Mouse (Mus musculus) kidney, adult 18-20 months (tissue): ENCODE data around the gene Nploc4.
A peak's percentile ranks its signal among the peaks of the same experiment; 100 is the strongest.
"Not testable (repeated sequence)": the region's sequence is repeated elsewhere in the genome, so short reads cannot be mapped to it uniquely, and the experiment has no call there.

Experiments
- DNase-seq: peaks from one replicate; pipeline ENCODE4 v3.0.0; 2021

Gene Nploc4

DNA sequence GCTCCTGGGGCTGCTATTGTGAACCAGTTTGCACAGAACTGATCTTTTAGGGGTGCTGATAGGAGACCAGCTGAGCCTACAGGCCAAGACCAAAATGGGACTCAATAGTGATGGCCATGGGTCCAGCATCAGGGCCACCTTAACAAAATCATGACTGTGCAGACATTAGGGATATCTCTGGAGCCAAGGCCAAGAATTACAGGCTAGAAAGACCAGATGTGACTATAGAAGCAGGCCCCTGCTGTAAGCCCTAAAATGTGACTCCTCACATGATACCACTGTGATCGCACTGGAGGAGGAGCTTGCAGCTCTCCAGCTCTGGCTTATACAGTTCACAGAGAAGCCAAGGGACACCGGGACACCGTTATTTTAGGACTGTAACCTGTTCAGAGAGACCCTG, 4.8 kb upstream of the Nploc4 start, which contains the start of gene Tspan10:
Tspan10 (plus strand) TSS at position 301 of the 400 bp plus-strand sequence.
- no peak for DNase-seq

DNA sequence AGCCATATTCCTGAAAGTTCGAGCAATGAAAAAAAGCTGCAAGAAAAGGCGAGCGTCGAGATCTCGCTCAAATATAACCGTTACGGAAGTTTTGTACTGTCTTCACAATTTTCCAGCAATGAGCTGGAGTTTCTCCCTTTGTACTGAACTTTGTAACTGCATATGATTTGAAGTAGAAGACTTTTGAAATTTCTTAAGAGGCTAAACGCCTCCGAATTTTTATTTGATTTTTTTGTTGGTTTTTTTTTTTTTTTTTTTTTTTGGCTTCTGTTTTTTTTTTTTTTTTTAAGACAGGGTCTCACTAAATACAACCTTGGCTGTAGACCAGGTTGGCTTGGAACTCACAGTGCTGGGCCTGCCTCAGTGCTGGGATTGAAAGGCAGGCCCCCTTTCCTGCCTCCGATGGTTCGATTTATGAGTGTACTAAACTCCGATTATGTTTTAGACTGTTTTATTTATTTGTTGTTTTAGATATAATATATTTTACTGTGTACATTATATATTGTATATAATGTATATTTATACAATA, 413 bp upstream of the Nploc4 start:
- no peak for DNase-seq

DNA sequence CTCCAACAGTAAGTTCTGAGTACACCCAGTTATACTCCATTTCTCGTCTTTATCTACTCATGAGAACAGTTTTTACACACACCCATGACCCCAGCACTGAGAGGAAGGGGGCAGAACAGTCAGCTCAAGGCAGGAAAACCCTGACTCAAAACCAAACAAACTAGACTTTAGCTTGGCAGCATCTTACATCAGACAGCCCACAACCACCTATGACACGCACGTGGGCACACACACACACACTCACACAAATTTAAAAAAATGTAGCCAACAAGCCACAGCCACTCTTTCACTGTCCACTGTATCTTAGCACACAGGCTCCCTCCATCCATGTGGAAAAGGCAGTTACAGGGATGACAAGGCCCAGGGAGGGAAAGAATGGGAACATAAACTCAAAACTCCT, 10.8 kb downstream of the Nploc4 start:
- no peak for DNase-seq

DNA sequence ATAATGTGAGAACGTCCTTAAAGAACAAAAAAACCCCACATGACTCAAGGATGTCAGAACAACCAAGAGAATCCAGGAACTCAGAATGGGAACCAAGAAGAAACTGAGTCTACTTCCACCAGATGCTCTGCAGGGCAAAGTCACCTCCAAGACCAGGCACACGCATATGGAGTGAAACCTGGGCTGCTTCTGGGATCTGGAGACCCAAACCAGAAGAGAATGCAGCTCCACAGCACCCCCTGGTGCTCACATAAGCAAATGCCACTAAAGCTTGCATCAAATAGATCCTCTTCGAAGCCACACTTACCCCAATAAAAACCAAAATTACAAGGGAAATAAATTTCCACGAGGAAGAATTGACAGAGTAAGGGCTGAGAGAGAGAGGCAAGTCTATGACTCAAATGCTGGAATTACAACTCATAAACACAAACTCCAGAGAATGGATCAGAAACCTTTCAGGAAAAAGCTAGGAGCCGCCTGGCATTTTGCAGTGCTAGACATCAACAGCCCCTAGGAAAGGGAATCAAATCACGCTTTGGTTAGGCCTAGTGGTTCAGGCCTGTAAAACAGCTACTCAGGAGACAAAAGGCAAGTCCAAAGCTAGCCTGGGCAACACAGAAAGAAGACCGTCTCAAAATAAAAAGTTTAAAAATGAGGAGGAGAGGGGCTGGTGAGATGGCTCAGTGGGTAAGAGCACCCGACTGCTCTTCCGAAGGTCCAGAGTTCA, 13.8 kb downstream of the Nploc4 start:
- peak; percentile 70 for DNase-seq

DNA sequence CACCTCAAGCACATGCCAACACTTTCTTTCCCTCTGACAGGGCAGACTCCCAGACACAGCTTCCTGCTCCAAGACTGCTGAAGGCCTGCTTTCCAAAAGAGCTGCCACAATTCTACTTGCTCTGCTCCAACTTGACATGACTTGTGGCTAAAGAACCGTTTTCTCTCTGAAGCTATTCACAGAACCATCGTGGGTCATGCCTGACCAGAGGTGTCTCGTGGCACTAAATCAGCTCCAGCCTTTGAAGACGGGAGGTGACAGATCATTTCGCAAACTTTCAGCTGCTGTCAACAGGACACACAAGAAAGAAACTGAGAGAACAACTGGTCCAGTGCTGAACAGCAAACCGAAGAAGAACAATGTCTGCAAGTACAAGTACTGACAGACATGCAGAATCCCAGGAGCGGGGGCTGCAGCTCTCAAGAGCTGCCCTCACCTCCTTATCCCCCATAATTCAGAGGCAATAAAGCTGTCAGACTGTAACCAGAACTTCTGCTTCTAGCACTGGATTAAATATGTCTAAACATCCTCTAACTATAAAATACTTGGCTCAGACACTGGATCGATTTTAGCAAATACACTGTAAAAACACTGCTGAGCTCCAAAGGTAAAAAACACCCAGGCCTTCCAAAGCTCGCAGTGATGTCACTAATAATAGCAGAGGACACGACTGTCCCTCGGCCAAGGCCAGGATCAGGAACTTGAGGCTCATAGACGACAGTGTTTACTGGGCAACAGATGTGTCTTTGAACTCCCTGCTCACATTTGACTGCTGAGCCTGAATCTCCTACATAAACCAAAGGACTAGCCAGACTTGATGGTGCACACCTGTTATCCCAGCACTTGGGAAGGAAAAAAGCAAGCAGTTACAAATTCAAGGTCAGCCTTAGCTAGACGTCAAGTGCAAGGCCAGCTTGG, 14.6 kb downstream of the Nploc4 start:
- no peak for DNase-seq

DNA sequence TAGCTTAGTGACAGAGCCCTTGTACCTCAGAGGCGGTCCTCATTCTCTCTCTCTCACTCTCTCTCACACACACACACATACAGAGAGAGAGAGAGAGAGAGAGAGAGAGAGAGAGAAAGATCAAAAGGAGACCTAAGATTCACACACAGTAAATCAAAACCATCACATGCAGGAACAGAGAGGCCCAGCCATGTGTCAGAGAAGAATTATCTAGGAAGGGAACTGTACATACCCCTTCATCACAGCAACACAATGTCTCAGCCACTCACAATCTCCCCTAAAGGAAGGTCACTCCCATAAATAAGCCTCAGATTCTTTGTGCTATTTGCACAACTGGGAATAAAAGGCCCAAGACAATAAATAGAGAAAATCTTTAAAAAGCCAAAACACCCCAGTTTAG, 18.9 kb downstream of the Nploc4 start:
- no peak for DNase-seq

DNA sequence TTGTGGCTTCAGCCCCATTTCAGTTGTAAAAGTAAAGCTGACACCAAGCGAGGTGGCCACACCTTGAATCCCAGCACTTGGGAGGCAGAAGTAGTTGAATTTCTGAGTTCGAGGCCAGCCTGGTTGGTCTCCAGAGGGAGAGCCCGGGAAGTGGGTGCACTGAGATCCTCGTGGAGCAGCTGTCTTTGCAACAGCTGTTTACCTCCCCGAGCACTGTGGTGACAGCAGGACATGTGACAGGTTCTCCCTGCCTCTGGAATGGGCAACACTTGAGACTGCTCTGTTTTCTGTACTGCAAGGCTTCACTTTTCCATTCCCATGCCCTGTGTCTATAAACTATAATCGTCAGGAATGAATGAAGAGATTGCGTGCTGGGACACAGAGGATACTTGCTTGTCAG, 19.7 kb downstream of the Nploc4 start:
- no peak for DNase-seq

DNA sequence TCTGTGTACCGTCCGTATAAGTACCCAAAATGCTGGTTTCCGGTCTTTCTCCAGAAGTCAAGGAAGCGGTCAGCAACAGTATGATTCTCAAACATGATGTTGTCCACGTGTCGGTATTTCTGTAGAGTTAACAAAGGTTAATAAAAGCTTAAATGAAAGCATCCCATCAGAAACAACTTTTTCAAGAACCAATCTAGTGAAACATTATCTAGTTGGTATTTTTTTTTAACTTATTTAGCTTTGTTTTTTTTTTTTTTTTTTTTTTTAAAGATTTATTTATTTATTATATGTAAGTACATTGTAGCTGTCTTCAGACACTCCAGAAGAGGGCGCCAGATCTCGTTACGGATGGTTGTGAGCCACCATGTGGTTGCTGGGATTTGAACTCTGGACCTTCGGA, 23.9 kb downstream of the Nploc4 start:
- not testable (repeated sequence) for DNase-seq

DNA sequence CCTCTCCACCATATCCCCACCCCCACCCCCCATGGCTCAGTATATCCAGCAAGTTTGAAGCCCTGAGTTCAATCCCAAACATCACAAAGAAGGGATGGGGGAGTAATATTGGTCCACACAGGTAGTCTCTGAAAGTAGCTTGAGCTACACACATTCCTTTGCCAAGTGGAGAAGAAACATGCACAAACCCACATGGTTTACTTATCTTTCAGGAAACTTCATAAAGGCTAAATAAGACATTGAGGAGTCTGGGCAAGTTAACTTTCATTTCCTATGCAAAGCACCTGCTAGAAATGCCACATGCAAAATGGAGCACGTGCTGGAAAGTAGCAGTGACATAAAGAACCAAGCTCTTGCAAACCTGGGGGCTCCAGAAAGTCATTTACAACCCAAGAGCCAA, 31.1 kb downstream of the Nploc4 start:
- no peak for DNase-seq

DNA sequence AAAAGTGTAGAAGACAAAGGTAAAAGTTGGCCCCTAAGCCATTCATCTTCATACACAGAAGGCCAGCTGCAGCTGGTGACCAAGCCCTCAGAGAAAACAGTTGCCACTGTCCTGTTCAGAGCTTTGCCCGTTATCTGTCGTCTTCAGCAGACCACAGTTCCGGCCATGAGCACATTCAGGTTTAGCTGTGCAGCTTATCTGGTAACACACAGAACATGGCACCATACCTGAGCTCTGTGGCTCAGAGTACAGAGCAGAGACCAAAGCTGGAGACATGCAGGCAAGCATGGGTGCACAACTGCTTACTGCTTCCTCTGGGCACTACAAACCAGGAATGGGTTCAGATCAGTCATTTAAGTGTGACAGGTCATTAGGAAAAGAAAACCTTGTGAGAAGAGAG, 31.6 kb downstream of the Nploc4 start:
- DNase-seq, result no peak

DNA sequence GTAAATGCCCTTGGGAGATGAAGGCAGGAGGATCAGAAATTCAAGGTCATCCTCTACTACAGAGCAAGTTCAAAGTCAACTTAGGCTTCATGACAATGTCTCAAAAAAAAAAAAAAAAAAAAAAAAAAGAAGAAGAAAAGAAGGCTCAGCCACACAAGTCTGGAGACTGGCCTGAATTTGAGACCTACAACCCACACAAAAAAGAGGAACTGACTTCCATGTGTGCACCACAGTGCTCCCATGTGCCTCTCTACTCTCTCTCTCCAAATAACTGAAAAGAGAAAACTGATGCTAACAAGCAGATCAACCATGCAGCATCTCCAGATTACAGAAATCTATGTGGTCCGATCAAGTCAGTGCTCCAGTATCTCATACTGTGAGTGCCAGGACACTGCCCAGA, 32.7 kb downstream of the Nploc4 start:
- DNase-seq, result no peak

DNA sequence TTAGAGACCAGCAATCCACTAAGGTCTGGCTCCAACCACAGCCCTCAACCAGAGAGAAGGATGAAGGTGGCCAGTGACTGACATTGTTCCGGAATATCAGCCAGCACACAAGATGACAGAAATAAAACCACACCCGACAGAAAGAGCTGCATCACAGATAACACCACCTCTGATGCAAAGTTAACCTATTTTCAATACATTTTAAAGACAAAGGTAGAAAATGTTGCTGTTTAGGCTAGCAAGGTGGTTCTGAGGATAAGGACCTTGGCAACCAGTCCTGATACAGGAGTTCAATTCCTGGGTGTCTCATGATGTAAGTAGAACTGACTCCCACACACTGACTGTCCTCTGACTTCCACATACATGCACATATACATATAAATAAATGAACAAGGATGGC, 38.2 kb downstream of the Nploc4 start:
- no peak for DNase-seq

DNA sequence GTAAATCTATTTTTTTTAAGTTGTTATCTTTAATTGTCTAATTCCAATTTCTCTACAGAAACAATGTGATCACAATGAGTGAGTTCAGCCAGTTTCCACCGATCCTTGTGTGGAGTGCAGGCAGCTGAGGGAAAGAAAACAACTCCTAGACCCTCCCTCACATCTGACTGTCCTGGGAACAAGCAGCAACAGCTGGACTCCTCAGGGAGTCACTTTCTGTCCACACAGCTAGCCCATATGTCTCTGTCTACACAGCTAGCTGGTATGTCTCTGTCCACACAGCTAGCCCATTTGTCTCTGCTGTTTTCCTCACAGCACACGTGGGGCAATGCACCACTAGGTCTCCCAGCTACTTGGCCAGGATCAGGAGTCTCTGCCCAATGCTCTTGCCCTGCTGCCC, 39.9 kb downstream of the Nploc4 start:
- no peak for DNase-seq

DNA sequence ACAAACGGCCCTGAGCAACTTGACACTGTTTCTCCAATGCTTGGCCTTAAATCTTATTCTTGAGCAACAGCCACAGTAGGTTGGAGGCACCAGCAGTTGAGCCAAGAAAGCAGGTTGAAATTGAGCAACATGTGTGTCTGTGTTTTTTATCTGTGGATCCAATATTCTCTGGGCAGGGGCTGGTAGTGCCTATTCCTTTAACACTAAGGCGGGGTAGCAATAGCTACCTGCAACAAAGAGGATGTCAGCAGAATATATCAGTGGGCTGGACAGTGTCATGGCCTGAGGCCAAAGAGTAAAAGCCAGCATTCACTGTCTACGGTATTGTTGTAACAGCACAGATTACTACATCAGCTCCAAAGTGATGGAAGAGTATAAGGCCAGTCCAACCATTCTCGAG, 41.8 kb downstream of the Nploc4 start:
- no peak for DNase-seq

DNA sequence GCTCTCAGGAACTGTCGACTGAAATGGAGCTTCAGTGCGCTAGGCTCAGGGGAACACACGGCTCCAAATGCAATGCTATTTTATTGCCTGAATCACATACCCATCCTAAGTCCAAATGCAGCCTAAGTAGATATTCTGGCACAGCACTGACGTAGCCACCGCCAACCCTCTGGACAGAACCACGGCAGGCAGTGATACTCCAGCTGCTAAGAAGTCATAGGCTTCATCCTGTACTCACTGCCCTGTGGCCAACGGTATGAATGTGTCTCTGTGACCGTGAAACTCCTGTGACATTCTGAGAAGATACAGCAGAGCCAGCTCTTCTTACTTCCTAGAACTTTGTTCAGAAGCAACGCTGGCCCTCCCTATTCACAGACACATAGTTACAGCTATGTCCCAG, 48.9 kb downstream of the Nploc4 start:
- no peak for DNase-seq

DNA sequence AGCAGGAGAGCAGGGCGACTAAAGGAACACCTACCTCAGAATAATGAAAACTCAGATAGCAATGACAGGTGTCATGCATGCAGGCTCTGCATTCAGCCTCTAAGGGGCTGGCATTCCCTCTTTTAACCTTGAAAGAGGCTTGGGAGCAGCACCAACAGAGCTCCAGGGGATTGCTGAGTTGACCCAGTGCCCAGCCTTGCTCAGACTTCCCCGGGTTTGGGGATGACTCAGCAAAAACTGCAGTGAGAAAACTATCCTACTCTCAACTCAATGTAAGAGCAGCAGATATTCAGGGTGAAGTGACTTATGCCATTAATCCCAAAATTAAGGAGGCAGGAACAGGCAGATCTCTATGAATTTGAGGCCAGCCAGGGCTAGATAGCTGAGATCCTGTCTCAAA, 50.4 kb downstream of the Nploc4 start:
- DNase-seq, result peak; percentile 8

DNA sequence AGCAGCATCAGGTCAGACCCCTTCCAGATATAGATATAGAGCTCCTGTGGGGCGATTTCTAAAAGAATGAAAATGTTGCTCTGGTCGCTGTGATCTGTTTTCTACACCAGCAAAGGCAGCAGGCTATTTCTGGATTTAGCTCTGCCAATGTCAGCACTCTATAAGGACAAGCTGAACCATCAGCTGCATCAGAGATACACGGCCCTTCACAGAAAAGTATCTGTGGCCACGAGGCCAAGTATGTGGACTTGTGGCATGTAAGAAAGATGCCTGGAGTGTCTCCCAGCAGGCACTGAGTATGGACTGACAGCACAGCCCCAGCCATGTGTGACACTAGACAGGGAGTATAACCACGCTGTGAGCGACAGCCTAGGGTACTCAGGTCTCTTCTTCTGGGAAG, 50.9 kb downstream of the Nploc4 start:
- no peak for DNase-seq

DNA sequence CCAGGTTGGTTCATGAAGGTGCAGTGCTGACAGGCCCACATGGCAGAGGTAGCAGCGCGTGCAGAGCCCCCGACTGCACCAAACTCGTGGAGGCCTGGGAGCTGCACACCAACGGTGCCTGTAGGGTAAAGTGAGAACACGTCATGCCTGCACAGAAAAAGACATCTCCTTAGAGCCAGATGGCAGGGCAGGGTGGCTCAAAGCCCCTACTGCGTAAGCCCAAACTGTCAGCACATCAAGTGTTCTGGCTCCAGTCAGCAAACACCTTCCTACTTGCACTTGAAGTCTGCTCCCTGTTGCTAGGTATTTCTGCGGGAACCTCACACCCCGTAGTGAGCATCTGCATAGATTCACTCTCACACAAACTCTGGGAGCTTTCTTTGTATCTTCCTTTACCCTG, 55.0 kb downstream of the Nploc4 start:
- DNase-seq, result no peak

DNA sequence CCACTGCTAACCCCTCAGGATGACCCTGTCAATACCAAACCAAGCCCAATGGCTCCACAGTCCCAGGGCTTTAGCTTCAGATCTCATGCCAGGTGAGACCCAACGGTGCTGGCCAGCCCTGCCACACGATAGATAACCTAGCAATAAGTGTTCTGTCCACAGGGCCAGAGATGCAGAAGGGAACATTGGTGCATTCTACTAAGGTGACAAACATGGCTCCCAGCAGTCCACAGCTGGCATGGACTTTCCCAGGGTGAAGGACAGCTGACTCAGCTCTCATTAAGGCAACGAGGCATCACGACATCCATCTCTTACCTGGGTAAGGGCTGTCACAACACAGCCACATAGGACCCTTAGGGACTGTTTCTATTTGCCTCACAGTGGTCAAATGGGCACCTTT, 56.4 kb downstream of the Nploc4 start:
- DNase-seq, result no peak

DNA sequence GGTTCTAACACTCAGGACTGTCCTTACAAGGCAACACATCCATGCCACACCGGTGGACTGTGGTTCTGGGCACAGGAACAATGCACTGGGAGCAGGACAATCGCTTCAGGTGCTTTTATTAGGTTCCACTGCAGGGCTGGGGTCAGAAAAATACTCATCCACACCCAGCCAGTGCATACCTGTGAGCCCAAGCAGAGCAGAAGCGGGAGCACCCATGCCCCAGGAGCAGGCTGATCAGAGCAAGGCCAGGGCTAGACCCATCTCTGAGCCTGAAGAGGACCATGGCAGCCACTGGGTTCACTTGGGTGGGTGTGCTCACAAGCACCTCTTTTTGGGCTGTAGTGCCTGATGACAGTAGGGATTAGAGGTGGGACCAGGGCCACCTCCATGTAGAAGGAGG, 57.2 kb downstream of the Nploc4 start:
- no peak for DNase-seq

DNA sequence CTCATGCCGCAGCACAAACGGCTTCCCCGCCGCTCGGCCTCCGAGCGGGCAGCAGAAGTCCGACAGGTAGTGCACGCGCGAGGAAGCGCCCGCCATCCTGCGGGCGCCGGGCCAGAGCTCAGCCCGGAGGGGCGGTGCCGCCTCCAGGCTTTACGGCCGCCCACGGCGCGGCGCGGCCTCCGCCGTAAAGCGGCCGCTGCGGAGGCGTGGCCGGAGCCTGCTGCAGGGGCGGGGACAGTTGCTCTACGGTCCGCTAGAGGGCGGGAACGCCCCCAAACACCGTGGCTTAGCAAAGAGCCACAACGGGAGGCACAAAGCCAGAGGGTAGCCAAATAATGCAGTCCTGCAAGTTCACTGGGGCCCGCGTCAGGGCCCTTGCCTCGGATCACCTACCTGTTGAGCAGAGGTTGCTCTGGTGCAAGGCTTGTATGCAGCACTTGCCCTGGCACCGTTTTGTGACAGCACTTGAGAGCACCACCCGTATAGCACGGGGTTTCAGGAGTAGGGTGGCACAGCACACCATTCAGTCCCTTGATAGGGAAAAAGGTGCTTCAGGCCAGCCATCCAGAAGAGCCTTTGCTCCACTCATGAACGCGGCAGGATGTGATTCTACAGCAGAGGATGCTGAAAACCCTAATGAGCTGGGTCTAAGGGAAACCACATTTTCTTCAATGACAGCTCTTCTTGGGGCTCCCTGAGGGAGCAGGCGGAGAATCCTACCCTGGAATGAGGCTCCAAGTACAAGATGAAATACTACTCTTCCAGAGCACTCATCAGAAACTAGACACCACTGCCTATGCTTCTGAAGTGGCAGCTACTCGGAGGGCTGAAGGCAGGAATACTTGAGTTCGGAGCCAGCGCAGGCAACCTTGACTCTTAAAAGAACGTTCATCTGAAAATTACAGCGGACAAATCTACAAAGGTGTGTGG, 58.6 kb downstream of the Nploc4 start, which contains the start of gene Faap100:
Faap100 (minus strand) TSS at position 154 of the 930 bp plus-strand sequence.
- DNase-seq, result peak; percentile 93

DNA sequence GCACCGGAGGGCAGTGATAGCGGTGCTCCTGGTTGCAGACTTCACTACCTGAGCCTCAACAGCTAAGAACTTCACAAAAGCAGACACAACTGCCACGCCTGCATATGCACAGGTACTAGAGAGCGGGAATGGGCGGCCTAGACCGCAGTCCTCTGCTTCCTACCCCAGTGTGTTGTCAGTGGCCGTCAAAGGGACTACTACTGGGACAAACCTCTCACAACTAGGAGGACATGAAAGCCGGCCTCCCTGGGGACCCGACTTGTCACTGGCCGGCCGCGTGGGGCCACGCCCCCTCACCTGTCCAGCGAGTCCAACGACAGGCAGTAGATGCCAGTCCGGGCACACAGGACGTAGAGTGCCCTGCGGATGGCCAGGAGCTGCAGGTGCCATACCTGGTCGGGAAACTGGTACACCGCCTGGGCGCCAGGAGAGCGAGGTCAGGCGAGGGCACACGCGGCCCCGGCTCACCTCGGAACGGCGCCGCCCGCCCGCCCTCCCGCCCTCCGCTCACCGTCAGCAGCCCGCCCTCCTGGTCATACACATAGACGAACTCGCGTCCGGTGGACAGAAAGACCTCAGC, 59.4 kb downstream of the Nploc4 start:
- peak; percentile 74 for DNase-seq
